Mouse (Mus musculus) adrenal gland (tissue): ENCODE measurements around the gene Rxrg.

Source experiments
- intact Hi-C: fragments of 180-260 bp; cut with DNase I; formaldehyde crosslinking; loops from one replicate; pipeline ENCODE4 v1.15.1; 2025

Rxrg gene

GRCm38 (mm10) chr1:167644866-167645537, 46.8 kb downstream of the Rxrg start:
- intact Hi-C loops, result no loop called here

- intact Hi-C loops, result no loop called here
Measured at GRCm38 (mm10) chr1:167648670-167649069, 50.5 kb downstream of the Rxrg start.

GRCm38 (mm10) chr1:167649122-167649633, 51.0 kb downstream of the Rxrg start:
- intact Hi-C loops, result no loop called here

GRCm38 (mm10) chr1:167652336-167652735, 54.2 kb downstream of the Rxrg start:
- intact Hi-C loops, result no loop called here

GRCm38 (mm10) chr1:167659065-167659464, 60.9 kb downstream of the Rxrg start:
- intact Hi-C loops, result no loop called here

GRCm38 (mm10) chr1:167660521-167661101, 62.4 kb downstream of the Rxrg start:
- intact Hi-C loops, result no loop called here

GRCm38 (mm10) chr1:167661123-167661522, 62.9 kb downstream of the Rxrg start:
- intact Hi-C loops, result no loop called here

- intact Hi-C loops, result no loop called here
Measured at GRCm38 (mm10) chr1:167663136-167663535, 65.0 kb downstream of the Rxrg start.

GRCm38 (mm10) chr1:167669796-167670195, 71.6 kb downstream of the Rxrg start:
- intact Hi-C loops, result no loop called here

- intact Hi-C loops, result no loop called here
Measured at GRCm38 (mm10) chr1:167672433-167672987, 74.3 kb downstream of the Rxrg start.

- intact Hi-C loops, result no loop called here
Measured at GRCm38 (mm10) chr1:167679061-167679460, 80.9 kb downstream of the Rxrg start.

GRCm38 (mm10) chr1:167688001-167688346, 89.8 kb downstream of the Rxrg start:
- intact Hi-C loops, result no loop called here

- intact Hi-C loops, result no loop called here
Measured at GRCm38 (mm10) chr1:167688347-167689231, 90.4 kb downstream of the Rxrg start.

- intact Hi-C loops, result no loop called here
Measured at GRCm38 (mm10) chr1:167689232-167689261, 90.9 kb downstream of the Rxrg start, which contains the start of gene Lmx1a. Gene Lmx1a, plus strand, starts transcription at chr1:167689237.
